Mouse (Mus musculus) thymus, postnatal 36 days (tissue): ENCODE measurements at regions not wholly inside any gene's neighbourhood (a gene's known extent, or its start where the extent isn't known, plus 50 kb on each side); places are given as distances from the start of the nearest gene placed in this dataset.
"Not testable (repeated sequence)": the region's sequence is repeated elsewhere in the genome, so short reads cannot be mapped to it uniquely, and the experiment has no call there.

Source experiments
- DNase-seq, 2 experiments: peaks; one replicate each; pipeline ENCODE4 v3.0.0; 2022; ENCODE audit warnings: mixed read lengths in 2 of 2

DNA sequence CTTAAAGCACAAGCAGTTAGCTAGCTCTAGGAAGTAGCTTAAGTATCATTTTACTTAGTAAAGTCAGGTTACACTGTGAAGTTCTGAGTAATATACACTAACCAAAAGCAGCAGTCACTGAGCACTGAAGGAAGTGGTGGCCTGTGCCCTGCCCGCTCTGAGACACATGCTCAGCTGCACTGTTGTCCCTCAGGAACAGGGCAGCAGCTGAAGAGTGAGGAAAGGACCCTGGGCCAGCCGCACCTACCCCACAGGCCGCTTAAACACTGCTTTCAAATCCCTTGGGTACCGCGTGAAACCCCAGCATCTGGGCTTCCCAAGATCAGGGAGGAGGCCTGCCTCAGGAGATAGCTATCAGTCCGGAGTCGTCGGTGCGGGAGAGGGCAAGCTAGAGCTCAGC, 385.1 kb downstream of the Gm8797 start:
- not testable (repeated sequence) for DNase-seq

DNA sequence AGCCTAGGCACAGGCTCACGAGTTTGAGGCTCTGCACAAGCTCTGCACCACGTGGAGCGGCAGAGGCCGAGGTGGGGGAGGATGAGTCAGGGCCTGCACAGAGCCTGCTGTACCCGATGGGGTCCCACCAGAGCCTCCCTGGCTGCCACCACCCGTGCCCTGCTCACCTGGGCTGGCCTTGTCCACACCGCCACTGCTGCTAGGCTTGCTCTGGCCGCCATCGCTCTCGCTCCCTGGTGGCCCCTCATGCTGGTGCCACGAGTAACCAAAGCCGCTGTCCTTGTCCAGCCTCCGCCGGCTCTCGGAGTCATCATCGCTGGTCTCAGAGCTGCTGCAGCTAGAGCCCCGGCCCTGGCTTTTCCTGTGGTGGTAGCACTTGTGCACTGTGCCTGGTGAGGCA, 386.8 kb downstream of the Gm8797 start:
- no peak for DNase-seq

DNA sequence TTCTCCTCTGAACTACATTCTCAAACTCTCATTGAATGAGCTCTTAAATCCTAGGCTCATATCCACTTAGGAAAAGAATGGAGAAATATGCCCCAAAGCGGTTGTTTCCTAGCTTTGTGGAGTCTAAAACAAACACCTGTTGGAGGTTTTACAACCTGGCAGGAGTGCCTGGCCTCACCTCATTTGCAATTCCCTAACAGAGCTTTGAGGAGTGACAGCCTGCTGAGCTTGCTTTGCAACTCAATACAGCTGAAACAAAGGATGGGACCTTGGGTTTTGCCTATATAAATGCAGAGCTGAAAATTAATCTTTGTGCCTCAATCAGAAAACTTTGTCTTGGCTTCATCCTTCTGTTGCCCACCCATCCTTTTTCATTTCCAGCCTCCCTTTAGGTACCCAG, 423.2 kb downstream of the Gm8797 start:
- no peak for DNase-seq

DNA sequence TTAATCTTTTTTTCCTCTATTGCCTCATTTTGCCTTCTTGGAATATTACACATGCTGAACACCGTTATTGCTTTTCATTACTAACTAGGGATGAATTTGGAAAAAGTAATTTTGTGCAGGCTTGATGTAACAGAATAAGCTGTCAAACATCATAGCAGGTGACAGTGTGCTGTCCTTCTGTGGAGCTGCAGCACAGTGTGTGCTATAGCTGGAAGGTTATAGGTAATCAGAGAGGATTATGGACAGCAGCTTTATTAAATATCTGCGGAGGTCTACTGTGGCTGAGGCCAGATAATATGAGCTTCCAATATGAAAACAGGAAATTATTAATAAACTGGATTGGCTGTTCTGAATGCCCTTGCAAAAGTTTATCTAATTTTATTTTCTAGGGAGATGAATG, 431.9 kb downstream of the Gm8797 start:
- DNase-seq, result no peak

DNA sequence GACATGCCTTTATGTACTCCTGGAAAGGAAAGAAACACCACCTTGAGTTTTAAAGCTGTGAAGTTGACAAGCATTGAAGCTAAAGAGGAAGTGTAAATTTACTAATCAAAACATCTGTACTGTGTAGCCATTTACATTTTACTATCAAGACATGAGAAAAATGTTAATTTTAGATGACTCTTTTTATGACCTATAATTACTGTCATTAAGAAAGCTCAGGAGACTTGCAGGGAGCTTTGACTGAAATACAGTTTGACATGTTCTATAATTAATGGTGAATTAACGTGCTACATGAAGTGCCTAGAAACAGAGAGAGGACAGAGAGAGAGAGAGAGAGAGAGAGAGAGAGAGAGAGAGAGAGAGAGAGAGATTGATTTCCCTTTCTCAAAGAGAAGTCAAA, 432.8 kb downstream of the Gm8797 start:
- no peak for DNase-seq

DNA sequence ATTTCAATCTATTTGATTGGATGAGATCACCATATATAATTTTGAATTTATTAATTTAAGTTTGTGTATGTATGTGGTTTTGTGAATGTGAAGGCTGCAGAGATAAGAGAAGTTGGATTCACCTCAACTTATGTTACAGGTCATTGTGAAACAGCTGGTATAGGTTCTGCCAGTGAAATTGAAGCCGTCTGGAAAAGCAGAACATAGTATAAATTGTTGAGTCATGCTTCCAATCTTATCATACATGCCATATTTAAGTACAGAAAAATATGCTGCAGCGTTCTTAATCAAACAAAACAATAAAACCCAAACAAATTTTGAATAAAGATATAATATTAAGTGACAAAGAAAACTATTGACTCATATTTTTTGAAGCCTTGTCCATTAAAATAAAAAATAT, 415.6 kb downstream of the 1700008P02Rik start:
- DNase-seq, result no peak

DNA sequence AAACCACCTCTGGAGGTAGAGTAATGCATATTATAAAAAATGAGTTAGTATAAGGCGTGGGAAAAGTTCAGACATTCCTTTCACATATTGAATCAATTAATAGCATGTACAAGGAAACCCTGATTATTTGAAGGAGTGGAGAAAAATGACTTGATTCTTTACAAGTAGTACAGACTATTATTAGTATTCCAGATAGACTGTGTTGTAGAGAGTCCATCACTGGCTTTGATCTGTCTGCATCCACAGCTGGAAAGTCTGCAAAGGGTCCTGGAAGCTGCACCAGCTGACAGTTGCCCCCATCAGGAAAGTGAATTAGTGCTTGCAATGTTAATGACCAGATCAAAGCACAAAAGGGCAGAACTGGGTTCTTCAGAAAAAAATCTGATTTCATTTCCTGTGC, 391.6 kb downstream of the 1700008P02Rik start:
- DNase-seq, result no peak
